12 mouse cellular contexts compared by ENCODE assay signal in the genomic region with DNA sequence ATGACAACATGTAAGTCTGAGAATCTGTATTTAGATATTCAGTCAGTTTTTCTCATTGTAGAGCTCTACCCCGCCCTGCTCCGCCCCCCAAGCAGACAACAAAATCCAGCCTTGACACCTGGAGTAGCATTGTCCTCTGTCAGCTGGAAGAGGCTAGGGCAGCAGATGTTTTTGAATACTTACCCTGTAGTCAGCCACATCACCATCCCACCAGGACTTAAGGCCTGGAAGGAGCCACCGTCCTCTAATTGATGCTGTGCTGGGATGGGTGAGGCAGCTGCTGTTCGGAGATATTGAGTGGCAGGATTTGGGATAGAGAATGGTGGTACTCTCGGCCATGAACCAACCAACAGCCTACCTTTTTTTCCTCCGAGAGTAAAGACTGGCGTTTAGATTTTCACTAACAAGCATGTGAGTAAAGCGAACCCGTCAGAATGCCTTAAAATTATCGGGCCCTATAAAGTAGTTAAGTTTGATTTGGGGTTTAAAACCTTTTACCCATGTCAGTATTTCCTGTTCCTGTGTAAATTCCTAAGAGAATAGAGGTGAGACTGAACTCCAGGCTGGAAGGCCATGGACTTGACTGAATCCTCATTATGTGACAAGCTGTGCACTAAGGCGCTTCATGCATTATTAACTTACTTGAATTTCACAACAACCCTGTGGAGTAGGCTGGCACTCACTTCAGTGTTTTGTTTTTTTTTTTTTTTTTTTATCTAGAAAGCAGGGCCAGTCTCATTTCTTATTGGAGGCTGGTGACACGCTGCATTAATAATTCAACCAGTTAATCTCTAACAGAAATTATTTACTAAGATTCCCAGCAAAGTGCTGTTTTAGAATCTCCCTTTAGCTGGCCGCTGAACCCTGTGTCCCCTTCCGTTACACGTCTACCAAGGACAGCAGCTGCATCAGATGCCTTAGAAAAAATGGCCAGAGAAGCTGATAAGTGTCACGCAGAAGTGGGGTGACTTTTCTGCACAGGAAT. TPM values are rescaled to one million over a fixed set of nuclear protein-coding genes. Genes with fewer than 3 reads are reported as not detected.
DNase-seq lines count a peak whose midpoint lies in the region; ATAC-seq and TF ChIP-seq lines count a peak whose summit lies in the region.
"Had no signal": no experiment of that assay in that cellular context is flagged by ENCODE, and none has a peak within 500 bp of the region (broad histone marks: within the 10 kb centered on the region; RNA-seq: fewer than 3 reads in every experiment).

No protein-coding gene starts in this region.

- peak overlapping the region; percentile 23; the same call in 1 of the 2 replicates for H3K9ac ChIP-seq in liver, adult 2 months (ENCODE audit: low read depth, low read length)
- peak overlapping the region; percentile 32; the same call in 1 of the 2 replicates for H3K9ac ChIP-seq in forebrain, embryonic 14.5 days (ENCODE audit: low read length)
- no peak overlapping the region for H3K9ac ChIP-seq in kidney, embryonic 16.5 days (replicated peaks; ENCODE audit: low read length)
- 0 out of 2 replicates have a peak overlapping the region, but pooled peaks have one; percentile 26 for H3K9ac ChIP-seq in neural tube, embryonic 13.5 days
- H3K9ac ChIP-seq in heart, adult 2 months (ENCODE audit: low read depth, low read length), result no peak overlapping the region
- H3K9ac ChIP-seq: lung, embryonic 15.5 days had no signal

- H3K4me1 ChIP-seq in liver, adult 2 months (ENCODE audit: control insufficient read depth, insufficient read depth, low read length), result peaks cover 35% of the 10 kb centered on the region
- peaks cover 49% of the 10 kb centered on the region for H3K4me1 ChIP-seq in forebrain, embryonic 14.5 days (ENCODE audit: control insufficient read depth, insufficient read depth, low read length)
- peaks cover 40% of the 10 kb centered on the region for H3K4me1 ChIP-seq in kidney, embryonic 16.5 days (ENCODE audit: insufficient read depth, low read length)
- H3K4me1 ChIP-seq in neural tube, embryonic 13.5 days (replicated peaks), result peaks cover 56% of the 10 kb centered on the region
- no peaks in the 10 kb centered on the region for H3K4me1 ChIP-seq in cerebellum, adult 2 months (ENCODE audit: control insufficient read depth, insufficient read depth, low read length)
- H3K4me1 ChIP-seq in heart, adult 2 months (ENCODE audit: control insufficient read depth, insufficient read depth, low read length), result peaks cover 31% of the 10 kb centered on the region

- peak; percentile 93 for DNase-seq in liver, adult 2 months (ENCODE audit: extremely low read depth, low read depth, low spot score)
- no peak for DNase-seq in liver
- peak; percentile 82 for DNase-seq in forebrain, embryonic 14.5 days (ENCODE audit: low spot score)
- no peak for DNase-seq in cerebellum, adult 2 months
- DNase-seq in heart, adult 2 months, result no peak
- DNase-seq in left cerebral cortex, adult 11 months (ENCODE audit: low spot score), result no peak
- DNase-seq: adrenal gland, postnatal 14 days; gastrocnemius, postnatal 25 days had no signal

- peak overlapping the region; percentile 45 for H3K4me2 ChIP-seq in forebrain, embryonic 14.5 days (ENCODE audit: low read length)
- H3K4me2 ChIP-seq in kidney, embryonic 16.5 days (replicated peaks; ENCODE audit: low read depth, low read length), result peak overlapping the region; percentile 28
- H3K4me2 ChIP-seq in neural tube, embryonic 13.5 days, result peak overlapping the region; percentile 40
- H3K4me2 ChIP-seq: lung, embryonic 15.5 days had no signal

- intact Hi-C loops in heart, adult 2 months (cut with DNase I), result loop anchor here (2.0 kb wide), 1 partner anchor 21 kb away; no protein-coding TSS in a partner anchor

- no peaks in the 10 kb centered on the region for H3K27me3 ChIP-seq in liver, adult 2 months (ENCODE audit: control insufficient read depth, insufficient read depth, low read length)
- no peaks in the 10 kb centered on the region for H3K27me3 ChIP-seq in forebrain, embryonic 14.5 days (replicated peaks; ENCODE audit: control insufficient read depth, insufficient read depth, low read length)
- H3K27me3 ChIP-seq in kidney, embryonic 16.5 days (ENCODE audit: insufficient read depth, low read length), result no peaks in the 10 kb centered on the region
- no peaks in the 10 kb centered on the region for H3K27me3 ChIP-seq in neural tube, embryonic 13.5 days
- no peaks in the 10 kb centered on the region; the same call in 1 of the 2 replicates for H3K27me3 ChIP-seq in cerebellum, adult 2 months (ENCODE audit: control insufficient read depth, insufficient read depth, low read length)
- no peaks in the 10 kb centered on the region for H3K27me3 ChIP-seq in heart, adult 2 months (ENCODE audit: control insufficient read depth, insufficient read depth, low read length)
- H3K27me3 ChIP-seq: CH12.LX; lung, embryonic 15.5 days had no signal

- TF ChIP-seq CTCF in liver, adult 2 months (IDR thresholded peaks at IDR 0.05; ENCODE audit: low read depth, low read length), result no peak
- no peak for TF ChIP-seq CTCF in cerebellum, adult 2 months (IDR thresholded peaks at IDR 0.05; ENCODE audit: borderline replicate concordance, insufficient read depth, low read depth, low read length)
- no peak for TF ChIP-seq CTCF in heart, adult 2 months (IDR thresholded peaks at IDR 0.05)

- H3K4me3 ChIP-seq in liver, adult 2 months (ENCODE audit: insufficient read depth, low read depth, low read length), result no peak overlapping the region
- H3K4me3 ChIP-seq in forebrain, embryonic 14.5 days (ENCODE audit: low read depth, low read length), result no peak overlapping the region
- 0 out of 2 replicates have a peak overlapping the region, but pooled peaks have one; percentile 10 for H3K4me3 ChIP-seq in kidney, embryonic 16.5 days (ENCODE audit: low read length)
- no peak overlapping the region for H3K4me3 ChIP-seq in neural tube, embryonic 13.5 days
- no peak overlapping the region for H3K4me3 ChIP-seq in cerebellum, adult 2 months (replicated peaks; ENCODE audit: insufficient read depth, low read depth, low read length)
- H3K4me3 ChIP-seq in heart, adult 2 months, result no peak overlapping the region
- H3K4me3 ChIP-seq: lung, embryonic 15.5 days had no signal

- H3K9me3 ChIP-seq in forebrain, embryonic 14.5 days (replicated peaks; ENCODE audit: control insufficient read depth, low read length), result no peaks in the 10 kb centered on the region
- H3K9me3 ChIP-seq in kidney, embryonic 16.5 days (ENCODE audit: low read length), result no peaks in the 10 kb centered on the region
- H3K9me3 ChIP-seq in neural tube, embryonic 13.5 days, result no peaks in the 10 kb centered on the region
- H3K9me3 ChIP-seq: lung, embryonic 15.5 days had no signal

- peaks cover 42% of the 10 kb centered on the region for H3K79me2 ChIP-seq in liver, adult 2 months (ENCODE audit: control insufficient read depth, insufficient read depth, low read length)
- peaks cover 19% of the 10 kb centered on the region for H3K79me2 ChIP-seq in heart, adult 2 months (replicated peaks; ENCODE audit: control insufficient read depth, insufficient read depth, low read length)

- TF ChIP-seq POLR2A in liver, adult 2 months (IDR thresholded peaks at IDR 0.05; ENCODE audit: extremely low read depth, insufficient read depth, low read length), result no peak
- TF ChIP-seq POLR2A in cerebellum, adult 2 months (IDR thresholded peaks at IDR 0.05; ENCODE audit: borderline replicate concordance, insufficient read depth, low read length), result no peak
- TF ChIP-seq POLR2A in heart, adult 2 months (IDR thresholded peaks at IDR 0.05; ENCODE audit: insufficient read depth, low read depth, low read length), result no peak

- WGBS in liver, adult 2 months, result 35% methylated on average over 16 of the region's 16 CpGs
- 6% methylated on average over 16 of the region's 16 CpGs for WGBS in forebrain, embryonic 14.5 days
- WGBS in kidney, embryonic 16.5 days, result 46% methylated on average over 16 of the region's 16 CpGs
- WGBS in neural tube, embryonic 13.5 days, result 20% methylated on average over 16 of the region's 16 CpGs
- 54% methylated on average over 16 of the region's 16 CpGs for WGBS in cerebellum, adult 2 months
- WGBS in heart, adult 2 months, result 69% methylated on average over 16 of the region's 16 CpGs

- ATAC-seq in forebrain, embryonic 14.5 days, result peak; percentile 63
- ATAC-seq in kidney, embryonic 16.5 days (ENCODE audit: low FRiP score, low TSS enrichment), result peak; percentile 87
- ATAC-seq in neural tube, embryonic 13.5 days (ENCODE audit: low read depth), result peak; percentile 20; the same call in 1 of the 2 replicates

- no peak for TF ChIP-seq EP300 in heart, adult 2 months (IDR thresholded peaks at IDR 0.05; ENCODE audit: insufficient read depth, low read depth, low read length)

- H3K27ac ChIP-seq in liver, adult 2 months (replicated peaks; ENCODE audit: insufficient read depth, low read depth, low read length), result peak overlapping the region; percentile 76
- H3K27ac ChIP-seq in forebrain, embryonic 14.5 days (ENCODE audit: low read depth, low read length), result peak overlapping the region; percentile 92
- H3K27ac ChIP-seq in kidney, embryonic 16.5 days (ENCODE audit: low read length), result peak overlapping the region; percentile 91
- H3K27ac ChIP-seq in neural tube, embryonic 13.5 days (replicated peaks), result peak overlapping the region; percentile 83
- H3K27ac ChIP-seq in cerebellum, adult 2 months (ENCODE audit: insufficient read depth, low read length), result no peak overlapping the region
- H3K27ac ChIP-seq in heart, adult 2 months, result no peak overlapping the region
- H3K27ac ChIP-seq: lung, embryonic 15.5 days had no signal

- H3K36me3 ChIP-seq in liver, adult 2 months (ENCODE audit: control insufficient read depth, insufficient read depth, low read length), result peaks cover 43% of the 10 kb centered on the region
- 0 out of 2 replicates have a peak, but pooled peaks cover 7% of the 10 kb centered on the region for H3K36me3 ChIP-seq in forebrain, embryonic 14.5 days (ENCODE audit: control insufficient read depth, insufficient read depth, low read length)
- peaks cover 9% of the 10 kb centered on the region; the same call in 1 of the 2 replicates for H3K36me3 ChIP-seq in kidney, embryonic 16.5 days (ENCODE audit: insufficient read depth, low read length)
- H3K36me3 ChIP-seq in neural tube, embryonic 13.5 days, result no peaks in the 10 kb centered on the region
- peaks cover 56% of the 10 kb centered on the region for H3K36me3 ChIP-seq in heart, adult 2 months (ENCODE audit: control insufficient read depth, insufficient read depth, low read length)

RNA-seq across cellular contexts. Expression of a gene that starts 13.0 kb away (rescaled TPM):
- 64.1 and 81.1 TPM in 2 replicates for total RNA-seq in liver, adult 2 months (2014; rRNA removed)
- polyA plus RNA-seq in liver, adult 2 months (2012; rRNA removed), result 81.0 and 84.2 TPM in 2 replicates
- polyA plus RNA-seq in forebrain, embryonic 14.5 days (2014; fragmentation: Nextera tagmentation; extraction: Ambion mirVana), result 48.6 and 50.8 TPM in 2 replicates
- 69.2 and 76.3 TPM in 2 replicates for polyA plus RNA-seq in kidney, embryonic 16.5 days (2015; fragmentation: Nextera tagmentation; extraction: Ambion mirVana)
- polyA plus RNA-seq in neural tube, embryonic 13.5 days (2015; fragmentation: Nextera tagmentation; extraction: Ambion mirVana), result 70.9 and 78.5 TPM in 2 replicates
- polyA plus RNA-seq in cerebellum, adult 2 months (2012; rRNA removed), result 158 and 170 TPM in 2 replicates
- 10 to 100 TPM; 64.8 to 74.0 TPM for total RNA-seq in heart, adult 2 months (2021)
- polyA plus RNA-seq in heart, adult 2 months (2012; rRNA removed), result 76.9 and 92.0 TPM in 2 replicates

Comparison
In these comparisons a context has a peak if more than half of its experiments do, and no peak if none do; other contexts are left out.
1. DNase-seq: peak in liver, adult 2 months (single experiment) and forebrain, embryonic 14.5 days (single experiment); none in liver (single experiment), cerebellum, adult 2 months (0 of 2), heart, adult 2 months (0 of 2) and left cerebral cortex, adult 11 months (single experiment).
2. H3K27ac ChIP-seq: peak in liver, adult 2 months (single experiment), forebrain, embryonic 14.5 days (single experiment), kidney, embryonic 16.5 days (single experiment) and neural tube, embryonic 13.5 days (single experiment); none in cerebellum, adult 2 months (single experiment) and heart, adult 2 months (single experiment).
3. H3K9ac ChIP-seq: peak in liver, adult 2 months (single experiment), forebrain, embryonic 14.5 days (single experiment) and neural tube, embryonic 13.5 days (single experiment); none in kidney, embryonic 16.5 days (single experiment) and heart, adult 2 months (single experiment).
4. ATAC-seq: peak in every context shown above with its lines; median percentile 87 in kidney, embryonic 16.5 days; 63 in forebrain, embryonic 14.5 days; 20 in neural tube, embryonic 13.5 days.
5. Peak in every context shown above with its lines, with median percentiles within 50 percentile points of each other: H3K4me2 ChIP-seq.